Mouse (Mus musculus): ENCODE measurements at regions not wholly inside any gene's neighbourhood (a gene's known extent, or its start where the extent isn't known, plus 50 kb on each side); places are given as distances from the start of the nearest gene placed in this dataset.
A peak's percentile ranks its signal among the peaks of the same experiment; 100 is the strongest.

DNA sequence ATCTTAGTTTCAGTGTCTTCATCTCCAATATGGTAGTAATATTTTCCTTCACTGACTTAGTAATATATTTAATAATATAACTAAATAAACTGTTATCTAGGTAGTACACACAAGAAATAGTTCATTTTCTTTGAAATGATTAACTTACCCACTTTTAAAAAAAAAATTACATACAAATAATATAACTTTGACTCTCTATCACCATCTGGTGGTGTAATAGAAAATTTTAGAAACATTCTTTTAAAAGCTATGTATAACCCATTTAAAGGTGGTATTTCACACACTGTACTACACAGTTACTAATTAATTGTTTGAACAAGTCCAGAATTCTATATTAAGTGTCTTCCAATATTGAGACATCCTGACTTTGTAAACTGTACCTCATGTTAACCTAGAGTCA is 53.9 kb upstream of the Olfr266 start:
- DNase-seq: no peak

DNA sequence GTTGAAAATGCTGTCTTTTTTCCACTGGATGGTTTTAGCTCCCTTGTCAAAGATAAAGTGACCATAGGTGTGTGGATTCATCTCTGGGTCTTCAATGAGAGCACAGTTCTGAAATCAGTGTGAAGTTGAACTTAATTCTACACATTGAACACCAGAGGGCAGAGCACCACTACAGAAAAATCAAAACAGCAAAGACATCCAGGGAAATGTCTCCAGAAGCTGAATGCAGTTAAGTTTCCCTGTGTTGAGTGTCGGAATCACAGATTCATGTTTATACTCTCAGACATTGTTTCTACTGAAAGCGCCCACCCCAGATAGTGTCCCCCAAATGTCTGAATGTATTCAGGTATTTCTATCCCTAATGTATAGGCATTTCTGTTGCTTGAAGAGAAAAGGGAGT is 77.1 kb upstream of the Olfr266 start:
- peak in 1 of 2 experiments; percentile 9 for DNase-seq

DNA sequence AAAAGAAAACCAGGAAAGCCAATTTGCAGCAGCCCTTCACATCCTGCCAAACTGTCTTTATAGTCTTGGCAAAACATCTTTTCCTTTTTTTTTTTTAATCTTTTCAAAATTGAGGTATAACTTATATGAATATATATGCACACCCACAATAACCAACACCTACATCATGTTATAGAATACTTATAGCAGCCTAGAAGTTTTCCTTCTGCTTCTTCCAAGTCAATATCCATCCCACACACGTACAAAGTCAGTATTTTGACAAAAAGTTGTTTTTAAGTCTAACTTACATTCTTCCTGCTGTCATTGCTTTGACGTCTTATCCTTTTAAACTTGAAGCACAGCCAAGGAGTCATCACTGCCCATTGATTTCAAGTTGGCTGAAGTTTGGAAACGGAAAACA is 80.6 kb upstream of the Olfr266 start:
- DNase-seq: no peak

DNA sequence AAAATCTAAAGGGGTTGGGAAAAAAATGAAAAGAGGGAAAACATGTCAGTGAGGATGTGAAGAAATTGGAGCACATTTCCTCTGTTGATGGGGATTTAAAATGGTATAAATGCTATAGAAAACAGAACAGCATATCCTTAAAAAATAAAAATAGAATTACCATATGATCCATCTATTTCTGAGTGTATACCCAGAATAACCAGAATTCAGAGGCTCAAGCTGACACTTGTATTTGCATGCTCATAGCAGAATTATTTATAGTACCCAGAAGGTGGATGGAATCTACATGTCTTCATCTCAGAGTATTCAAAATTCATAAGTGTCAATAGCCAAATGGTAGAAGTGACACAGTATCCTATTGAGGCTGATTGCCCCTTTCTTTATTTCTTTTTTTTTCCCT is 99.9 kb upstream of the Kcna3 start:
- DNase-seq: no peak

DNA sequence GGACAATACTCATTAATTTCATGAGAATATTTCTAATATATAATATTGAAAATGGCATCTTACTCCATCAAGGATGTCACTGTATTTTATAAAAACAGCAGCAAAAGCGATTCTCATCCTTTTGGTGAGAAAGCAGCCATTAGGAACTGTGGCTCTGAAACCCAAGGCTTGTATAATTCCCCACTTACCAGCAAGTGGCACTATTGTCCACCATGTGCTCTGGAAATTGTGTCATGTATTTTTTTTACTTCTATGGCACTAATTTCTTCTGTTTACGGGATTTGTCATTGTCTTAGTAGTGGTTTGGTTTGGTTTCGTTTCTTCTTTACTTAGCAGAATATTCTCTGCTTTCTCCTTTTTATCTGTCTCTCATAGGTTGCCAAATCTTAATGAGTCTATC is 95.9 kb upstream of the Kcna3 start:
- DNase-seq: peak in 1 of 2 experiments; percentile 7

DNA sequence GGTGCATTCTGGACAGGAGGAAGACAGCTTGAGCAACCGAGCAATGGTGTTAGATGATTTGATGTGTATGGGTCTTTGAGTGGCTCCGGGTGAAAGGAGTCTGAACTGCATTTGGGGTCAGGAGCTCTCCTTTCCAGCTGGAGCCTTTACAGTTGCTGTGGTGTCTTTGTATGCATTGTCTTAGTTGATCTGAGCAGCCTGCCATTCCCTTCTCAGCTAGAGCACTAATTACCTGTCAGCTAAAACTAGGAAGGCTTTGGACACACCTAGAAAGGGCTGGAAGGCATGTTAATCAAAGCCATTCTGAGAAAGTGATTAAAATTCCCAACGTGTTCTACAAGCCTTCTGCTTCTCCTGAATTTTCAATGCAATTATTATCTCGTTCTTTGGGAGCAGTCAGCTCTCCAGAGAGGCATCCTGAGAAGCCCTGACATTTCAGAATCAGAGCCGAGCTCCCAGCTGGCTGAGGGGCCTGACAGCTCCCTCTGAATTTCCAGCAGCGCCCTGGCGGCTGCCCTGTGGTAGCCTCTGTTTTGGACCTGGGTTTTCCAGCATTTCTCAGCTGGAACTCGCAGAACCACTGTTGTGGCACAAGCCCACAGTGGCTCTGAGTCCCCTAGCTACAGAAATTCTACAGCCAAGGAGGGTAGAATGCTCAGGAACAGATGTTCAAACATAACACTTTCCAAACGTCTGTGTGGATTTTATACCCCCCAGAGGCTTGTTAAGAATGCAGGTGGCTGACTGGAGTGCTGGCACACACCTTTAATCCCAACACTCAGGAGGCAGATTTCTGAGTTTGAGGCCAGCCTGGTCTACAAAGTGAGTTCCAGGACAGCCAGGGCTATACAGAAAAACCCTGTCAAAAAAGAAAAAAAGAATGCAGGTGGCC is 80.2 kb upstream of the Kcna3 start:
- peak; percentile 6 to 42 for DNase-seq

DNA sequence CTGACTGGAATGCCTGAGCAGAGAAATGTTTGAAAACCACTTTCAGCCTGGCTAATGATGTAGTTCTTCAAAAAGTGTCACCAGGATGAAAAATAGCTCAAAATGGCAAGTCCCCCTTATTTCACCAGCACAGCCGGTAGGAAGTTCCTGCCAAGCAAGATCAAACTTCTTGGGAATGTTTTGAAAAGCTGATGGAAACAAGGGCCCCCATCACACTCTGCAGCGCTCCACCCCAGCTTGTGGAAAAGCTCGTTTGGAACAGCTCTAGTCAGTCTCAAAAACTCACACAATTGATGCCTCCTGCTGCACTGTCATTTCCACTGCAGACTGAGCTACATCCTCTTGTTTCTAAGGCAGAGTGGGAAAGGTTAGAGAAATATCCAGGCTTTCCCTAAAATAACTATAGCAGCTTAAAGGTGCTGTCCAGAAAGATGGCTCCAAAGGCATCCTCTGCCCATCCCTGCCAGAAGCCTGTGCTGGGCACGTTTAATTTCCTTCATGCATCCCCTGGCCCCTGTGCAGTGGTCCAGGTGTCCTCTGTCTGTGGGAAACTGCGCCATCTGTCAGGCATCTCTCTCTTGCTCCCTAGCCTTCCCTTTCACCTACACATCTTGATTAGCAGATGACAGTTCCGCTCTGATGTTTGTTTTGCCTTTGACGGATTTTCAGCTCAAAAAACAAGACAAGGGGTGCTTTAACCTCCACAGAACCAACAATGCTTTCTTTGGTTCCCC is 78.6 kb upstream of the Kcna3 start:
- DNase-seq: no peak

DNA sequence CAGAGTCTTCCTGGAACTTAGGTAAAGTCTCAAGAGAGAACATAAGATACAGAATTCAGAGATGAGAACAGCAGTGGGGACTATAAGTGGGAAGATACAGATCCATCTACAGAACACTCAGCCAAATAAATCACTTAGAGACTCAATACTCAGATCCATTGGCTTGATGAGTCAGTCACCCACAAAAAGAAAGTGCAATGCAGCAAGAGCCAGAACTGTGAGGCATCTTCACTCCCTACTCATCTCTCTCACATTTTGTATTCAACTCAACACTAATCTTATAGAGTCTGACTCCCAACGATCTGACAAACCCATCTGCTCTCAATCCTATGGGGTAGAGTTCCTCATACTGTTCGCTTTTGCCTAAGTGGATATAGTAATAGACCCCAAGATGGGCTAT is 77.8 kb upstream of the Kcna3 start:
- no peak for DNase-seq

DNA sequence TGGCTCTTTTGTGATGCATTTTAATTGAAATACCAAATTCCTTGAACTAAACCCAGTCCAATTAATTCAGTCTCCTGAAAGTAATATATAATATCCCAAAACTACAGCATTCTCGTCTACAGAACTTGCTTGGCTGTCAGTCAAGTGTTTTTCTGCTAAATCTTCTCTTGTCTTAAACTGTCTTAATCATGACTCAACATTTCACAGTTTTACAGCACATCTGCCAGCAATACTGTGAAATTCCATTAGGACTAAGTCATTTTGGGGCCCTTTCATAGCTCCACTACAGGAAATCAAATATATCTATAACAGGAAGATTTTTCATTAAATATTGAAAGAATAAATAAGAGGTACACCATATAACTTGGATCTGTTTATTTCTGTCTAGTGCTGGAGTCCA is 75.4 kb upstream of the Kcna3 start:
- no peak for DNase-seq

DNA sequence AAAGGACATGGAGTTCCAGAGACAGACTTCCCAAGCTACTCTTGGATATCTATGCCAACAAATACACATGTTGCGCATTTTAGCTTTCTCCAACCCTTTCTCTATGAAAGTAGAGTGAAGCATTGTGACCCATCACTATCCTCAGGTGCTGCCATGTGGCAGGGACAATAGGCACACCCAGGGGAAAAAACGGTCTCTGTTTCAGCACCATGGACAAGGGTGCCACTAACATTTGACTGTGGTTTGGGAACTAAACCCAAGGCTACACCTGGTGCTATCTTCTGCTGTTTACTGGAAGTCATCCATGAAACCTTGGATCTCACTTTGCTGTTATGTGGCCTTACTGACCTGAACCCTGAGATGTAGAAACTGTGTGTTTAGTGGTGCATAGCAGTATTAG is 73.5 kb upstream of the Kcna3 start:
- DNase-seq: no peak

DNA sequence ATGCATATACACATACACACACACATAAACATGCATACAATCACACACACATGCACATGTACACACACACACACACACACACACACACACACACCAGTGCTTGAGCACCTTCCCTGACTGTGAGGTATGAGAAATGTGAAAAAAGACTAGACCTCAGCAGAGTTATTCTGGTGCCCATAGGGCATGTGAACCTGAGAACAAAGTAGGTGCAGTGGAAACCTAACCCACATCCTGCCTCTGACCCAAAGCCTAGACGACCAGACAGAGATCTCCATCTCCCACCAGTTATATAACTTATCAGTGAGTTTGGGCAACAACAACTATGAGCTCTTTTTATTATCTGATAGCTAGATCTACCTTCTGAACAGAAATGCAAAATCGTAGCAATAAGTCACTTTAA is 69.8 kb upstream of the Kcna3 start:
- DNase-seq: no peak

DNA sequence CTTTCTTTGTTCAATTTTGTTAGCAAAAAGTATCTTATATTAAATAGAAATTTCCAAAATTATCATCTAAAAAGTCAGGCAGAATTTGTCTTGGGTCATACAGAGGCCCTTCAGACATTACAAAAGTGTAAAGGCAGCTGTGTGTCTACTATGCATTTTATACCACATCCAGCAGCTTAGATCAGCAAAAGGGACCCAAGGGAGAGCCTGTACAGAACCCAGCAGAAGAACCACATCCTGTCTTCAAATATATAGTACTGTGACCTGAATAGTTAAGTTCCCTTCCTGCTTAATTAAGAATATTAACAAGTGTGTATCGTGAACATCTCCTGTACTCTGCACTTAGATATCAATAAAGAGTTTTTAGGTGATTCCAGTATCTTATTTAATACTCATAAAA is 68.5 kb upstream of the Kcna3 start:
- no peak for DNase-seq

DNA sequence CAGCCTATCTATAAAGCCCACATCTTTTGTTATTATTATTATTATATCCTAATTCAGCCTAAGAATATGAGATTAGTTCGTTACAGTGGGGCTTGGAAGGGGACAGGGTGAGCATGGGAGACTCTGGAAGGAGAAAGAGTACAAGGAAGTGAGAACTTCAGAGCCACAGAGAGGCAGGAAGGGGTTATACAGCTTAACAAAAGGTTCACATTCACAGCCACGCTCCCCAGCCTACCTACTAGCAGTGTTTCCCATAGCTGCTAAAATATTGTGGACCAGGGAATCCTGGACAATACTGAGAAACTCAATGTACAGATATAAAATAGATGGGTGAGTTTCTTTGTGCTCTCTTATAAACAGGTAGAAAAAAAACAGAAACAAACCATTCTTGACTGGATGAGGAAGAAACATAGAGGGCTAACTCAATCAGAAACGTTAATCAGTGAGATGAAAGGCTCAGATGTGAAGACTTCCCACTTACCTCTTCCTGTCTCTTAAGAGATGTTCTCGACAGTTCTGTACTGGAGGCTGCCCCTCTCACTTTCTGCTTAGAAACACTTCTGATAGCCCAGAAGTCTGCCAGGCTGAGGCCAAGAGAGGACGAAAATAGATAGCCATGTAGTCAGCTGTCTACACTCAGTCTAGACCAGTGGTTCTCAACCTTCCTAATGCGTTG is 61.7 kb upstream of the Kcna3 start:
- no peak for DNase-seq

DNA sequence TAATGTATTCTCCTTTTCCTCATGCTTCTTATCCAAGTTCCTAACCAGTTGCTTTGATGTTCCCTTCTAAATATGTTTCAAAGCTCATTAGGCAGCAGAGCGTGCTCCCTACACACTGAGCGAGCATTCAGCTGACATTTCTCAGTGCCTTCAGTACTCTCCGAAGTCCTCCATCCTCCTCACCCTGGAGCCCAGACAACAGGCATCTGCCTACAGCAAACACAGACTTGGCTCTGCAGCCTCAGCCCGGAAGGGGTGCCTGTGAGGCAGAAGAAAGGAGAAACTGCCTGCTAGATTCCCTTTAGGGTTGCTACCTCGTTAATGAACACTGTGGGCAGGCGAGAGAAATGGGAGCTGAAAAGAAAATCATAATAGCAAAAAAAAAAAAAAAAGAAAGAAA is 57.2 kb upstream of the Kcna3 start:
- DNase-seq: no peak

DNA sequence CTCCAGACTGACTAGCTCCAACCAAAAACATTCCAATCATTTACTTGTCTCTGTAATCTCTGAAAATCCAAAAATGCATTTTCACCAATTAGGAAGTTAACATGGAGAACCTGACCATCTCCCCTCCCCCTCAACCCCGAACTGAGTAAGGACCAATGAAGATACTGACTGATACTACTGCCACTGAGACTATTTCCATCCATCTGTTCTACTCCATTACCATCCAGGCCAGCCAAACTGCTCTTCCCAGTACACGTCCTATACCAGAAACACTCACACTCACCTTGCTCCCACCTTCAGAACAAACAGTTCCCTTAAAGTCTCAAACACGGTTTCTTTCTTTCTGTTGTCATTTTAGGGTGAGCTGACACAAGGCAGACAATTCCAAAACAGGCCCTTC is 55.1 kb upstream of the Kcna3 start:
- no peak for DNase-seq

DNA sequence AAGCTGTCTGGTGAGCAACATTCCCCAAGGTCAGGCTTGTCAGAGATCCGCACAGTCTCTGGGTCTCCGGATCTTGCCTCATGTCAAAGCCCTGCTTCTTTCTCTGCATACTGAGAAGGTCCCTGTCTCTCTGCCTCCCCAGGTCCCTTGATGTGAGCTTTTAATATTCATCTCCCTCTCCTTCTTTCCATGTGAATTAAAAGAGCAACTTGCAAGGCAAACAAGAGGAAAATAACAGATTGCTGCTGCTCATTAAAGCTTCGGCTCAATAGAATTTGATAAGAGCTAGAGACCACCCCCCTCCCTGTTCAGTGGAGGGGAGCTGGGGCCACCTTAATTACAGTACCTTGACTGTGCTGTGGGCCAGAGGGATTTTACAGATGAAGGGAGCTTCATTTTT is 54.6 kb upstream of the Kcna3 start:
- DNase-seq: no peak

DNA sequence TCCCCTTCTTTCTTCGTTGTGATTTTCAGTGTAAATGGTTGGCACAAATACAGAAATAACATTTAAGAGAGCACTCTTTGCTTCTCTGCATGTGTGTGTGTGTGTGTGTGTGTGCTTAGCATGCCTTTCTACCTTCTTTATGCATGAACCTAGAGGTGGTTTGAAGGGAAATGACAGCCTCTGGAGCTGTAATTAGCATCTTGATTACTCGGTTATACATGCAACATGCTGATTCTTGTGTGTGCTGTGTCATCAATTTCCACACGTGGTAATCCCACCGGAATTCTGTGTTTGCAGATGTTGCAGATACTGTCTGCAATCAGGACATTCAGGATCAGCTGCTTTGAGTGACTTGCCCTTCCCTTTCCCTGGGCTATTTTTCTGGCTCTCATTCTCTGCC is 51.7 kb upstream of the Kcna3 start:
- no peak for DNase-seq
